Mouse (Mus musculus): ENCODE data around the gene Bcl2l13. TPM values are rescaled to one million over a fixed set of nuclear protein-coding genes. Genes with fewer than 3 reads are reported as not detected.
A peak's percentile ranks its signal among the peaks of the same experiment; 100 is the strongest.
"Not testable (repeated sequence)": the region's sequence is repeated elsewhere in the genome, so short reads cannot be mapped to it uniquely, and the experiment has no call there.

The Bcl2l13 gene
- polyA plus RNA-seq, 1 experiment = 27.7 TPM

GRCm38 (mm10) chr6:120901776-120902645, 66.0 kb downstream of the Bcl2l13 start:
- no peak for DNase-seq (ENCODE audit: low read depth)

DNA sequence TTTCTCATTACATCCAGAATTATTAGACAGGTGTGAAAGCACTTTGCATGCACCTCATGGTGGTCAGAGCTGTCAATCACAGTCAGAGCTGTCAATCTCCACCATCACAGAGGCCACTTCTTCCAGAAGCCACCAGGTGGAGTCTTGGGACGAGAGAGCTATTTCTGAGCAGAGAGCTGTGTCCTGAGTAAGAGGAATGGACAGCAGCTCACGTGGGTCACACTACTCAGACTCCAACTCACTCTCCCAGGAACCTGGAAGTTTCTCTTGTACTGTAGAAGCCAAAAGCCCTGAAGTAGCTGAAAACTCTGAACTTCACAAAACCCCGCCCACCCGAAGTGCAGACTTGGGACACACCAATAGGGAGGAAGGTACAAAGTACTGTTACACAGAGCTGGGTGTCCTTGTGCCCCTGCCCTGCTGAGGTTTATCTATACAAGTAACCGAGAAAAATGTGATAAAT, 67.5 kb downstream of the Bcl2l13 start:
- no peak for DNase-seq (ENCODE audit: low read depth)

DNA sequence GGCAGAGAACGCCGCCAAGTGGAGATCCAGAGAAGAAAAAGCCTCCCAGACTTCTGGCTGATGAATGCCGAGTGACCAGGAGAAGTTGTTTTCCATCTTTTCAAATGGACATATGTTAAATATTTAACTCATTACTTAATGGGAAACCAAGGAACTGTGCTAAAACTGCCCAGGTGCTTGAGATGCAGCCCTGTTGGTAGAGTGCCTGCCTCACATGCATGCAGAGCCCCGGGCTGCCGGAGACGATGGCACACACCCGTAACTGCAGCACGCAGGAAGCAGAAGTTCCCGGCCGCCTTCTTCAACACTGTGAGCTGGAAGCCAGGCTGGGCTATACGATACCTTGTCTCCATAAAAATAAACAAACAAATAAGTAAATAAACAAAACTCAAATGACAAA, 67.9 kb downstream of the Bcl2l13 start:
- no peak for DNase-seq (ENCODE audit: low read depth)

- no peak for DNase-seq (ENCODE audit: low read depth)
These were observed 69.1 kb downstream of the Bcl2l13 start for GRCm38 (mm10) chr6:120905111-120905510.

DNA sequence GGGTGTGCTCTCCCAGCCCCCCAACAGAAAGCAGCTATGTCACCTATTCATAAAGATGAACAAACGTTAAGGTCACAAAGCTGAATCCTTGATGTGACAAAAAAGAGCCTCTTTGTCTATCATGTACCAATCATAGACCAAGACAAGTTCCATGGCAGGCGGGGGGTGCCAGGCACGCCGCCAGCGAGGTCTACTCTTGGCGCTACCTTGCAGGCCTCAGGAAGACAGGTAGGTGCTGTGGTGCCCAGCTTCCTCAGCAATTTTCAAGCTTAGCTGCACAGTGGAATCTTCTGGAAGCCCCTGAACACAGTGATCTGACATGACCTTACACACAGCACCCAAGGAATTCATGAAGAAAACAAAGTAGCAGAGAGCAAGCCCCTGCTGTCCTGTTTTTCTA, 70.5 kb downstream of the Bcl2l13 start:
- DNase-seq (ENCODE audit: low read depth) = no peak

GRCm38 (mm10) chr6:120907876-120908597, 72.0 kb downstream of the Bcl2l13 start:
- not testable (repeated sequence) for DNase-seq (ENCODE audit: low read depth)

- no peak for DNase-seq (ENCODE audit: low read depth)
These were observed 73.5 kb downstream of the Bcl2l13 start for GRCm38 (mm10) chr6:120909501-120909900.

DNA sequence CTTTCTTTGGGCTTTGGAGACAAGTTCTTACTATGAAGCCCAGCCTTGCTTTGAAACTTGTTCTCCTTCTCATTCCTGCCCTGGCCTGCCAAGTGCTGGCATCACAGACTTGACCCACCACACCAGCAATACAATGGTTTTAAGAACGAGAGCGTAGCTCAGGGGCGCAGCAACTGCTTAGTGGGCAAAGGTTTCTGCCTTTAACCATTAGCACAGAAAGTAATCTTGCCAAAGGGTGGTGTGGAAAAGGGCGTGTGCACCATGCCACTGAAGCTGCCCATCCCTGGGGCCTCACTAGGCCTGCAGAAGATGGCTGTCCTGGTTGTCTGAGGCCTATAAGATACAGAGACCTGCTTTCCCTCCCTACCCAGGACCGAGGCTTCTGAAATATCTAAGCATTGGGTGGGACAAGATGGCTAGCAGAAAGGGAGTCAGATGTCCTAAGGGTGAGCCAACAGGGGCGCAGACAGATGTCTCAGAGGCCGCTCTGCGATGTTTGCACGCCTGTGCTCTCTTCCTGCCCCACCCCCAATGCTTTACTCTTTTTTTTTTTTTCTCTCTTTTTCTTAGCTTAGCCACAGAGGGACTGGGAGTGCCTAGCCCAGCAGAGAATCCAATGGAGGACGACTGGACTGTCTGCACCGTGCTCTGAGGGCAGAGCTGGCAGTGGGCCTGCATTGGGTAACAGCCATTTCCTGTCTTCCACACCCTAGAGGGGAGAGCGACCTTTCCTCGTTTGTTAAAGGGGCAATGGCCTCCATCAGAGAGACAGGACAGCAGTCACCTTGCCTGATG, 75.4 kb downstream of the Bcl2l13 start:
- no peak for DNase-seq (ENCODE audit: low read depth)

DNA sequence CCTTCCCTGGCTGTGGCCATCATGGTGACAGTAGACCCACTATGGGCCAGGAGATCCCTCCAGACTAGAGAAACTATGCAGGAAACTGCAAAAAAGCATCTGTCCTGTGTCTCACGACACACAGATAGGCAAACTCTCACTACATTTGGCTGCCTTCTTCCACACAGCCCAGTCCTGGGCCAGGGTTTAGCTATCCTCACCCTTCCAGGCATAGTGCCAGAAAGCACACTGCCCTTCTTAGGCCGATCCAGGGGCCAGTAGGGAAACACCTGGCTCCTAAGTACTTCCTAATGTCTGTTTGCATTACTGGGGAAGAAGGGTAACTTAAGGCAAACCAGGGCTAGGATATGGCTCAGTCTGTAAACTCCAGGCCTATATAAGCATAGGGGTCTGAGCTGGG, 76.9 kb downstream of the Bcl2l13 start:
- no peak for DNase-seq (ENCODE audit: low read depth)

DNA sequence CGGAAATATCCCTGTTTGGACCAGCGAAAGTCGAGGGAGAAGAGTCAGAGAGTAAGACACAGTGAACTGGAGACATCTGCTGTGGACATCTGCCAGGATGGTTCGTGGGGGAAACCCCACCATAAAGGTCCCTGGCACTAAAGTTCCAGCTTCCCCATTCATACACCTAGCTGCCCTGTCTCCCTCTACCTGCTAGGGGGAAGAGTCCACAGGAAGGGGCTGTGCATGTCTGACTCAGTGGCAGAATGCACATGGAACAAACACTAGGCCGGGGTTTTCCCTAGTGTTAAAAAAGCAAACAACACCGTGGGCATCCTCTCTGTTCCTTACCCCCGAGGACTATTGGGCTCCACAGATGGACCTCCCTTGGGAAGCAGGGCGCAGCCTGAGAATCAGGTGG, 77.8 kb downstream of the Bcl2l13 start:
- DNase-seq (ENCODE audit: low read depth) = no peak

GRCm38 (mm10) chr6:120914533-120914910, 78.5 kb downstream of the Bcl2l13 start:
- DNase-seq (ENCODE audit: low read depth) = no peak

GRCm38 (mm10) chr6:120914911-120915648, 79.1 kb downstream of the Bcl2l13 start:
- DNase-seq (ENCODE audit: low read depth) = no peak

DNA sequence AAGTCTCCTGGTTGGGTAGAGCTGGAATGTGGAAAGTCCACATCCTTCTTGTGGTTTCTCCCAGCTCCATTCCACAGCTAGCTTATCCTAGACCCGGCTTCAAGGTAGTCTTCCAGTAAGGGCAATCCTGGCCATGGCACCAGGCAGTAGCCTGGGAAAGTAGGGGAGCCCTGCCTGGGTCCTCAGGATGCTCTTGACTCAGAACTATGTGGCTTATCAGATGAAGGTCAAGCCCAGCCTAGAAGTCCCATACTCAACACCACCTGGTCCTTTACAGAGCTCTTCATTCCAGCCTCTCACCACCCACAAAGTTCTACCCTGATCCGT, 79.6 kb downstream of the Bcl2l13 start:
- DNase-seq (ENCODE audit: low read depth) = no peak

DNA sequence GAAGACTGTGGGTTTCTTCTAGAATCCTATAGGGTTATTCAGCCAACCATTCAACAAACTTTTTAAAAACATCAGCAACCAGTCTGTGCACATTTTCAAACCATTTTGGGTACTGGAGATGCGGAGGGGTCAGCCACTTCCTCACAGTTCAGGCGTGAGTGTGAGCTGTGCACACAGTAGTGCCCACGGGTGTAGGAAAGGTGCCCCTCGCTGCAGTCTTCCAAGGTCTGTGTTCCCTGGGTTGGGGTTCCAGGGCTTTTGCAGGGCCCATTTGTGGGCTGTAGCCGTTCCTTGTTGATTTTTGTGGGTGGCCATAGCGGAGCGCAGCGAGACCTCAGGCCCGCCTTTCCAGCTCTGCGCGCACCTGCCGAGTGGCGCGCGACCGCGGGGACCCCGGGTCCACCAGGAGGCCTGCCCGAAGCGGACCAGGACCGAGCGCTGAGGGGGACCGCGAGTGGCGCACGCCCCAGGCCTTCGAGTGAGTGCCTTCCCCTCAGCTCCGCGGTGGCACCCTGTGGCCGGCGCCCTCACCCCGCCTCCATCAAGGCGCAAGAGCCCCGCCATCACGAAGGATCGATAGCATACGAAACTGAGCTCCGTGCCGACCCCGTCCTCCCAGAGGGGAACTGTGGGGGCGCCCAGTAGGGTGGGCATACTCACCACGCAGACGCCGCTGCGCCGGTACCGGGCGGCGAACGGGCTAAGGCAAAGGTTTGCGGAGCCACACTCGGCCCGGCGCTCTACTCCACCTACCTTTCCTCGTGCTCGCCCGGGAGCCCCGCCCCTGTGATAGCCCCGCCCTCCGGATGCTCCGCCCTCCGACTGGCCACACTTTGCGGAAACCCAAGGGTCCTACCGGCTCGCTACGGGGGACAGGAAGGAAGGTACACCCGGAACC, 80.3 kb downstream of the Bcl2l13 start, which contains the start of gene Bid:
Gene Bid (minus strand): TSS at position 780 of the 898 bp plus-strand sequence.
- no peak for DNase-seq (ENCODE audit: low read depth)

DNA sequence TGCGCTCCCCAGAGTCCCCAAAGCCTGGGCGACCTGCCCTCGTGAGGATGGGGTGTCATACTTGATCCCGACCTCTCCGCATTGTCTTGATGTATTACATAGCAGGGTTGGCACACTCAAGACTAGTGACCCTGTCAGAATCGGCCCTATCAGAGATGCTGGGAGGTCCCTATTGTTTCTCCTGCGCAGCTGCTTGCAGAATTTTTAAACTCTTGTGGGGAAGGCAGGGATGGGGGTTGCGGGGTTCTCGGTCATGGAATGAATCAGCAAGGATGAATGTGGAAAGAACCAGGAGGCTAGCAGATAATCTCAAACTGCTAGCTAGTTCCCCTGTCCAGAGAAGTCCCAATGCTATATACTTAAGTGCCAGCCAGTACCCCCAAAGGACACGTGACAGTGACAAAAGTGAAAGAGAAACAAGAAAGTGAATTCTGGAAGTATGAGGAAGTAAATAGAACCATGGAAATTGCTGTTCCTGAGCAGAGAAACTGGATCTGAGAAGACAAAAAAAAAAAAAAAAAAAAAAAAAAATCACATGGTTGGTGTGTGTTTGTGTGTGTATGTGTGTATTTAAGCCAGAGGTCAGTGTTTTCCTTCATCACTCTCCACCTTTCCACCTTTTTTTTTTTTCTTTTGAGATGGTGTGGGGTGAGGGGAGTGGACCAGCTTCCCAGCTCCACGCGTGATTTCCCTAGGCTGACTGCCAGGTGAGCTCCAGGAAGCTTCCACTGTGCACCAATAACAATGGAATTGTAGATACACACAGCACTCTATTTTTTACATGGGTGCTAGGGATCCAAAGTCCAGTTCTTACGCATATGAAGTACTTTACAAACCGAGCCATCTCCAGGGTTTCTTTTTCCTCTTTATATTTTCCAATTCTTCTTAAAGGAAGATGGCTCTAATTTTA, 81.2 kb downstream of the Bcl2l13 start:
- not testable (repeated sequence) for DNase-seq (ENCODE audit: low read depth)

DNA sequence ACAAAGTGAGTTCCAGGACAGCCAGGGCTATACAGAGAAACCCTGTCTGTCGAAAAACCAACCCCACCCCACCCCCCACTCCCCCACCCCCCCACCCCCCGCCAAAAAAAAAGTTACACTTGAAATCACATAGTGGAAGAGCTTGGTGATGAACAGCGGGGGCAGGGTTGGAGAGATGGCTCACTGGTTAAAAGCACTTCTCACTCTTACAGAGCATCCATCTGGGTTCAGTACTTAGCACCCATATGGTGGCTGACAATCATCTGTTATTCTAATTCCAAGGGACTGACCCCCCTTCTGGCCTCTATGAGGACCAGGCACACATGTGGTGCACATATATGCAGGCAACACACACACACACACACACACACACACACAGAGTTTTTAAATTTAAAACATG, 82.0 kb downstream of the Bcl2l13 start:
- DNase-seq (ENCODE audit: low read depth) = no peak

GRCm38 (mm10) chr6:120924791-120925321, 88.8 kb downstream of the Bcl2l13 start:
- not testable (repeated sequence) for DNase-seq (ENCODE audit: low read depth)

DNA sequence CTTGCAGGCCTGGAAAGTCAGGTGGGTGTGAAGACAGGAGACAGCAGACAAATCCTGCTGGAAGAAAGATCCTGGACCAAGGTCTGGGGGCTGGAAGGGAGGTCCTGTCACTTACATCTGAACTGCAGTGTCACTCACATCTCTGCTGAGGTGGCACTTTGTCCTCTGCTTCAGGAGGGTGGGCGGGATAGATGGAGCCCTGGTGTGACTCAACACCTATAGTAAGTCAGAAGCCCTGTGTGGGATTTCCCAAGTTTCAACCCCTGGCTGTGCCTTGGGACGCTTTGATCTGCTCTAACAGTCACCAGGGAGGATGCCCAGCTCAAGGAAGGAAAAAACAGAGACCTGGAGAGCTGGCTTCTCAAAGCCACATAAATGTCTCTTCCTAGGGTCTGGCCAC, 90.9 kb downstream of the Bcl2l13 start:
- DNase-seq (ENCODE audit: low read depth) = no peak

DNA sequence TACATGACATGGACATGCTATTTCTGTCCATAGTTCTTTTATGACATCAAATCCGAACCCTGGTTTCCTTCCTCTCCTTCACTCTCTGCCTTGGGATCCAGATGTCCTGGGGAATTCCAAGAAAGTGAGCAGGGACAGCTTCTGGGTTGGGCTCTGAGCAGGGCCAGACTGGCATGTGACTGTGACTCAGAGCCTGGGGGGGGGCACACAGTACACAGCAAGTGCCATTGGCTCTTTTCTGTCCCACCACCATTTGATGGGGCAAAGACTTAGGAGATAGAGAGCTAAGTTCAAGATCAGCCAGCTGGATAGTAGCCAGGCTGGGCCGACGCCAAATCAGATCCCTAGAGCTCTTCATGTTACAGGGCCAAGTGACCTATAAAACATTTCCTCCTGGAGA, 91.8 kb downstream of the Bcl2l13 start:
- DNase-seq (ENCODE audit: low read depth) = peak; percentile 38

All from gonadal fat pad, adult 2 months (tissue).